Mouse (Mus musculus) brain, embryonic 14.5 days (tissue): ENCODE measurements around the gene 4931406C07Rik.

Experiments
- CTCF ChIP-seq: fragments of 200-500 bp; IDR thresholded peaks from 2 replicates; pipeline ENCODE4 v1.5.1; 2012; ENCODE audit warnings: inconsistent platforms, mild to moderate bottlenecking, moderate library complexity, borderline replicate concordance; ENCODE audit not compliant: insufficient read depth, insufficient read length; ENCODE audit errors: extremely low read depth
- POLR2A ChIP-seq: fragments of 200-500 bp; IDR thresholded peaks from 2 replicates; pipeline ENCODE4 v1.6.1; 2012; ENCODE audit warnings: mild to moderate bottlenecking, inconsistent platforms, borderline replicate concordance; ENCODE audit not compliant: poor library complexity, insufficient read depth, insufficient read length, severe bottlenecking; ENCODE audit errors: extremely low read depth

DNA sequence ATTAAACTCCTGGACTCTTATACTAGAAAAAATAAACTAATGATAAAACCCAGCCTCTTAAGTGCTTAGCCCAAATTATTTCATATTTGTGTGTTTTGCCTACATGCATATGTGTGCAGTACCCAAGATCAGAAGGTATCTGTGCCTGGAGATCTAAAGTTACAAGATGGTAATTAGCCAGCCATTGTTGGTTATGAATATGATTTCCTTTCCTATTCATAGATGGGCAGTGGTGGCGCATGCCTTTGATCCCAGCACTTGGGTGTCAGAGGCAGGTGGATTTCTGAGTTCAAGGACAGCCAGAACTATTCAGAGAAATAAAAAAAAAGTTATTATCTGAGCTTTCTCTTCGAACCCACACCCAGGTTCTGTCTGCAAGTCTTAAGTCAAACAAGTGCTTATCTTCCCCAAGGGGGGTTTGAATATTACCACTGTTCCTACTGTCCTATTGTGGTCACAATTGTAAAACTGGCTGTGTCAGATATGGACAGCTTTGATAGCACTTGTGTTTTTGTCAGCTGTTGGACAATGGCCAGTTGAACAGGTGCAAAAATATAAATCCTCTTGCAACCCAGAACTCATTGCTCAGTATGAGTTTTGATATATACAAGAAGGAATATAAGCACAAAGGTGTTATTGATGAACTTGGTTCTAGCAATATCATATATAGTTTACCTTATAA is 5.9 kb upstream of the 4931406C07Rik start:
- TF ChIP-seq POLR2A (no peak), CTCF (no peak)
